7 mouse cellular contexts compared by ENCODE assay signal in the genomic region with DNA sequence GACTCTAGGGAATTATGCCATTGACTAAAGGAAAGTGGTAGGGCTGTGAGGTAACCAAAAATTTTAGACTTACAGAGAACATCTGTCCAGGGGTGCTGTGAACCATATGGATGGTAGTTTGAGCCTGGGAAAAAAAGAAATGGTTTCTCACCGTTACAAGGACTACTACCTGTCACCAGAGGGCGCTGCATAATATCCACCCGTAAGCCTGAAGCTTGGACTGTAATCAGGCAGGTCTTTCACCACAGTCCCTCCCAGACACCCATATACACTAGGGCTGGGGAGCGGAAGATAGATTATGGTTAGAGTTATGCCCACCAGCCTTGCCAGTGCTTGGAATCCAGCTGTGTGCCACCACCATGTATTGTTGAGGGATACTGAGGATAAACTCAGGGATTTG. TPM values are rescaled to one million over a fixed set of nuclear protein-coding genes. Genes with fewer than 3 reads are reported as not detected.
DNase-seq lines count a peak whose midpoint lies in the region; TF ChIP-seq lines count a peak whose summit lies in the region.

No protein-coding gene starts in this region.

- H3K27ac ChIP-seq in left cerebral cortex, adult 2 months, result no peak overlapping the region

- peak; percentile 28 to 40 for DNase-seq in left cerebral cortex, adult 2 months (ENCODE audit: extremely low spot score in 1 of 2, low spot score in 2 of 2)
- no peak for DNase-seq in left cerebral cortex, adult 11 months (ENCODE audit: low spot score)
- DNase-seq in Muller cell, postnatal 12 days (ENCODE audit: inconsistent ontology term), result peak; percentile 20
- DNase-seq in brain, adult 2 months (ENCODE audit: low read depth, low spot score), result peak; percentile 63
- peak; percentile 59 for DNase-seq in gastrocnemius, postnatal 14 days
- peak; percentile 64 for DNase-seq in liver
- peak; percentile 73 for DNase-seq in retina, postnatal 1 day

- no peak overlapping the region for H3K4me3 ChIP-seq in left cerebral cortex, adult 2 months

- intact Hi-C loops in left cerebral cortex, adult 2 months (cut with DNase I), result loop anchor here (1.0 to 2.0 kb wide), 2 partner anchors 247 to 329 kb away; a partner anchor contains a TSS
- intact Hi-C loops in gastrocnemius, postnatal 14 days (cut with DNase I; ENCODE audit: low total_unique reads), result loop anchor here (5.0 kb wide), 2 partner anchors 50 to 245 kb away; no protein-coding TSS in a partner anchor

- peak; percentile 73 for TF ChIP-seq CTCF in left cerebral cortex, adult 2 months (IDR thresholded peaks at IDR 0.05)

RNA-seq across cellular contexts. Expression of a gene that starts 17.4 kb away (rescaled TPM):
- total RNA-seq in left cerebral cortex, adult 2 months (2021), result 1 to 10 TPM; 4.2 to 5.5 TPM
- 10 to 100 TPM; 18.7 to 19.8 TPM for total RNA-seq in gastrocnemius, postnatal 14 days (2021)

RNA-seq across cellular contexts. Expression of a gene that starts 46.8 kb away (rescaled TPM):
- total RNA-seq in left cerebral cortex, adult 2 months (2021), result under 1 TPM; 0.28 to 0.43 TPM
- 1 to 10 TPM; 3.6 to 4.7 TPM for total RNA-seq in gastrocnemius, postnatal 14 days (2021)
